Mouse (Mus musculus): ENCODE data around the gene Nox3.

The Nox3 gene

DNA sequence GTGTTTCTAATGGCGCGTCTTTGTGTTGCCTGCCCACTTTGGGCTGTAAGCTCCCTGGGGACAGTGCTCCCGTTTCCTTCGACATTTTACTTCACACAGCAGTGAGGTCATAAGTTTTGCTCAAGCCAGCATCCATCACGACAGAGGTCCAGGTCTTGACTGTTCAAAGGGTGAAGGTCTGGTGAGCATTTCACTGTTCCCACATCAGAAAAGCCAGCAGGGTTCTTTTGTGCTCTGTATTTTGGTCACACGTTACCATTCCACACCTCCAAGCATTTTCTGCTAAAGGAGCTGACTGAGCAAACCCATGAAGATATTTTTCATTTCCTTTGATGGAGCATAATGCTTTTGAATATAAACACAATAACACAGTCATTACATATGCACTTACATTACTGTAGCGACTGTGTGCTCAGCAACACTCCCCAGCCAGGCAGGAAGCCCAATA is 85.7 kb downstream of the Nox3 start:
- no peak for DNase-seq (ENCODE audit: low spot score)

DNA sequence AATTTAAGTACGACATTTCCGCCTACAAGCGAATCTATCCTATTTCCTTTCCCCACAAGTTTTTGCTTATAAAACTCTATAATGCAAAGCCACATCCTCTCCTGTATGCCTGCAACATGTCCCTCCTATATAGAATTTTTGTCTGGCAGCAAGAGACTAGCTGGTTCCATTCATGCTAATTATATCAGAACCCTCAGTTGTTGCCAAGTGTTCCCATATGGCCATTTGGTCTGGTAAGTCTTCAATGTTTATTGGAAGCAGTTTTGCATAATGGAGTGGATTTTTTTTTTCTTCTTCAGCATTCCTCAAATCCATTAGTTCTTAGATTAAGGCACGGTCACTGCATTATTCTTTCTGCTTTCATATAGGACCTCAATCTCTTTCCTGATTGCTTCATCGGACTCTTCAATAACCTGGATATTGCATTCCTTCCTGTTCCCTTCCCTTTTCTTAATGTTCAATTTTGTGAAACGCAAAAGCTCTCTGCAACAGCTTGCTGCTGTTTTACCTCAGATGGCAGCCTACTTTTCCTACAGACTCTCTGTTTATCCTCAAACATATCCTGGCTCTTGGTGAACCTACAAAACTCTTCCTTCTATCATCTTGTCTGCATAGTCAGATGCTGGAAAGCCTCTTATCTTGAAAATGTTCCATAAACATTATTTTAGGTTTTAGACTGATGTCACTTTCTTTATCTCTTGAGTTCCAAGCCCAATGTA is 92.9 kb downstream of the Nox3 start:
- DNase-seq (ENCODE audit: low spot score) = no peak

DNA sequence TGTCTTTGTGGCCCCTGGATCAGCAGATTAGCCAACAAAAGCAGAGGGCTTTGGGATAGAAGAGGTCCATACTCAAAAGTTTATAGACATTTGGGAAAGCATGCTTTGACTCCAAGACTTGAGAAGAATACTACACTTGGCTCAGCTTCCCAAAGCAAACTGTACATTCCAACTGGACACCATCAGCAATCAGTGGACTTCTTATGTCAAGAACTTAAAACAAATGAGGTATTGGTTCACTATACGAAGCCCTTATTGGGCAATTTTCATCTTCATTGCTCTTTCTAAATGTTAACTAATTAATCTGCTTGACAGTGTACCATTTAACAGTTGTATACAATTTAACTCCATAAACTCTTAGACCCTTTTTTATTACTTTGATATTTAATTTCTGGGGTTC is 97.7 kb downstream of the Nox3 start:
- DNase-seq (ENCODE audit: low spot score) = no peak

DNA sequence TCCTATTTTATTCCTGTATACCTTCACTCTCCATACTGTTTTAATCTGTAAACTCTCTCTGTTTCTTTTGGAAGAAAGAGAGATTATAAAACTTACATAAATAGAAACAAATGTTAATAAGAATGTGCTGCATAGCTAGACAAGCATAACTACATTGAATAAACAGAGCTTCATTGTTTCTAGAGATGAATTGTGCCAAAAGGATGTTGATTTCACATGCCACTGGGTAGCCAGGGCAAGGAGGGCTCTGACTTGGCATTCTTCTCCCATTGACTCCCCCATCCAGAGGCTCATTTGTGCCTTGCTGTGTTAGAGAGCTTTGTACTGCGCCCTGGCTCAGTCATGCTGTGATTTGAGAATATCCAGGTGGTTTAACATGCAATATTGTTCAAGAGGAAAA is 98.2 kb downstream of the Nox3 start:
- no peak for DNase-seq (ENCODE audit: low spot score)

DNA sequence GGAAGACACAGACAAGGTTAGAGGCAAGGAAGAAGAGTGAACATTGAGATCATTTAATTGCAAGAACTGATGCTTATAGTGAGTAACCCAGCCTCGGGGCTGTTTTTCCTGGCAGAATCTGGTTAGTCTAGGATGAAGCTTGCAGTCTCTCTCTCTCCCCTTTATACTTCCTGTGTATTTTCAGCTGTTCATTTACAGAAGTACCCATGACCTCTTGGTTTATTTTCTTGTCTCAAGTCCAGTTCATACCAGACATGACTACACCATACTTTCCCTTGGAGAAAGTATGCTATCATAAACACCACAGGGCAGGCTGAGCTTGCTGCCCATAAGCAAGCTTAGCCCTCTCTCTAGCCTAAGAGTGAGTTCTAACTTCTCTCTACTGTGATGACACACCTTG is 98.9 kb downstream of the Nox3 start:
- DNase-seq (ENCODE audit: low spot score) = no peak
